9 mouse cellular contexts compared by ENCODE assay signal in the genomic region with DNA sequence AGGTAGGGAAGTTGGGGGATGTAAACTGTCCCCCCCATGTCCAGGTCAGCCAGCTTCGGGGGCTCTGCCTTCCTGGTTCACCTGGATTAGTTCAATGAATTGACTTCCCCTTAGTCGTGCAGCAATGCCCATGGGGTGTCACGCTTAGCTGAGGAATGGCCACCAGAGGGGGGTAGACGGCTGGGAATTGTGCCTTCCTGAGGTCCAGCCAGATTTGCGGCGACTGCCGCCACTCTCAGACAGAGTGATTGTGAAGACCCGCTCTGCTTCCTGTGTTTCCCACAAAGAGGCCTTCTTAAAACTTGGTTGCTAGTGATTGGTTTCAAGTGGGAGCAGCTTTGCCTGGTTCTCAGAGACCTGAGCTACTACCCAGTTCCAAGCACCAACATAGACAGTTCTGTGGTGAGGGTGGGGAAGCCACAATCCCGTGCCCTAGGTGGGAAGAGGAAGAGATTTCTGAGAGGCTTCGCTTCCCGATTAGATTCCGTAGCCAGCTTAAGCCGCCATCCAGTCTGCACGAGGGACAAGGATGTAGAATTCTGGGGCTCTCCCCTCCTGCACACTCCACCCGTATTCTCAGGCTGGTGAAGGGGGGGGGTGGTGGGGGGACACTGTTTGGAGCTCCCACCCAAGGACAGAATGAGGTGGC. TPM values are rescaled to one million over a fixed set of nuclear protein-coding genes. Genes with fewer than 3 reads are reported as not detected.
DNase-seq lines count a peak whose midpoint lies in the region; ATAC-seq lines count a peak whose summit lies in the region.
"Had no signal": no experiment of that assay in that cellular context is flagged by ENCODE, and none has a peak within 500 bp of the region (broad histone marks: within the 10 kb centered on the region; RNA-seq: fewer than 3 reads in every experiment).

No protein-coding gene starts in this region.

- WGBS in hindbrain, embryonic 13.5 days, result 4% methylated on average over 15 of the region's 15 CpGs

- peak overlapping the region; percentile 36 for H3K4me2 ChIP-seq in hindbrain, embryonic 13.5 days

- 0 out of 2 replicates have a peak, but pooled peaks have one; percentile 54 for ATAC-seq in hindbrain, embryonic 13.5 days (ENCODE audit: low FRiP score)
- ATAC-seq in erythroid progenitor cell, adult 5-6 weeks (replicated peaks; ENCODE audit: low FRiP score, poor library complexity, severe bottlenecking), result no peak

- H3K27me3 ChIP-seq in hindbrain, embryonic 13.5 days, result peaks cover 62% of the 10 kb centered on the region

- H3K36me3 ChIP-seq in hindbrain, embryonic 13.5 days, result no peaks in the 10 kb centered on the region

- peak; percentile 79 for DNase-seq in NIH3T3 (ENCODE audit: low read depth)
- peak; percentile 12 for DNase-seq in cerebellum, adult 8-10 months
- DNase-seq in frontal cortex, postnatal 10 days (ENCODE audit: low spot score in 2 of 2), result peak; percentile 11 to 50
- DNase-seq in layer of hippocampus, postnatal 36 days, result peak; percentile 46 to 61
- DNase-seq in lung, postnatal 4 days, result peak; percentile 69 to 80
- DNase-seq in right cerebral cortex, postnatal 10 days (ENCODE audit: low spot score in 2 of 2), result peak; percentile 59 to 79

- H3K9me3 ChIP-seq in hindbrain, embryonic 13.5 days, result no peaks in the 10 kb centered on the region

- 0 out of 2 replicates have a peak overlapping the region, but pooled peaks have one; percentile 7 for H3K4me3 ChIP-seq in hindbrain, embryonic 13.5 days

- peaks cover 10% of the 10 kb centered on the region; the same call in 1 of the 2 replicates for H3K4me1 ChIP-seq in hindbrain, embryonic 13.5 days (replicated peaks)

- H3K27ac ChIP-seq in hindbrain, embryonic 13.5 days, result no peak overlapping the region
- H3K27ac ChIP-seq: macrophage had no signal

- peak overlapping the region; percentile 39; the same call in 1 of the 2 replicates for H3K9ac ChIP-seq in hindbrain, embryonic 13.5 days

RNA-seq across cellular contexts. Expression of a gene that starts 12.2 kb away (rescaled TPM):
- polyA plus RNA-seq in hindbrain, embryonic 13.5 days (2015; fragmentation: Nextera tagmentation; extraction: Ambion mirVana), result 0.22 and 0.26 TPM in 2 replicates
- under 1 TPM; 0.27 to 0.46 TPM for total RNA-seq in layer of hippocampus, postnatal 36 days (2021)
- total RNA-seq in erythroid progenitor cell, adult 5-6 weeks (2015; ENCODE audit: low replicate concordance), result not detected in 2 replicates
- total RNA-seq in erythroid progenitor cell, adult 5-6 weeks (2017; ENCODE audit: low replicate concordance), result not detected in 2 replicates
- polyA plus RNA-seq: macrophage had no signal

RNA-seq across cellular contexts. Expression of a gene that starts 34.0 kb away (rescaled TPM):
- polyA plus RNA-seq in hindbrain, embryonic 13.5 days (2015; fragmentation: Nextera tagmentation; extraction: Ambion mirVana), result not detected in 2 replicates
- total RNA-seq in layer of hippocampus, postnatal 36 days (2021), result not detected
- total RNA-seq in erythroid progenitor cell, adult 5-6 weeks (2015; ENCODE audit: low replicate concordance), result not detected in 2 replicates
- not detected in 2 replicates for total RNA-seq in erythroid progenitor cell, adult 5-6 weeks (2017; ENCODE audit: low replicate concordance)
- polyA plus RNA-seq: macrophage had no signal

RNA-seq across cellular contexts. Expression of a gene that starts 48.4 kb away (rescaled TPM):
- not detected in 2 replicates for polyA plus RNA-seq in hindbrain, embryonic 13.5 days (2015; fragmentation: Nextera tagmentation; extraction: Ambion mirVana)
- total RNA-seq in layer of hippocampus, postnatal 36 days (2021), result not detected
- total RNA-seq in erythroid progenitor cell, adult 5-6 weeks (2015; ENCODE audit: low replicate concordance), result not detected in 2 replicates
- total RNA-seq in erythroid progenitor cell, adult 5-6 weeks (2017; ENCODE audit: low replicate concordance), result not detected in 2 replicates
- polyA plus RNA-seq: macrophage had no signal

Comparison
In these comparisons a context has a peak if more than half of its experiments do, and no peak if none do; other contexts are left out.
1. DNase-seq: peak in every context shown above with its lines; median percentile 79 in NIH3T3; 74 in lung, postnatal 4 days; 69 in right cerebral cortex, postnatal 10 days; 54 in layer of hippocampus, postnatal 36 days; 30 in frontal cortex, postnatal 10 days; 12 in cerebellum, adult 8-10 months.